Mouse (Mus musculus) liver, embryonic 14.5 days (tissue): Measurements from ENCODE around the gene Naa80.

ENCODE experiments used
- CTCF ChIP-seq: IDR thresholded peaks from 2 replicates; pipeline ENCODE4 v1.5.1; 2016; ENCODE audit warnings: antibody characterized with exemption, low read depth, control low read depth
- EP300 ChIP-seq: IDR thresholded peaks from 2 replicates; pipeline ENCODE4 v1.6.1; 2016; ENCODE audit warnings: antibody characterized with exemption, low read depth

DNA sequence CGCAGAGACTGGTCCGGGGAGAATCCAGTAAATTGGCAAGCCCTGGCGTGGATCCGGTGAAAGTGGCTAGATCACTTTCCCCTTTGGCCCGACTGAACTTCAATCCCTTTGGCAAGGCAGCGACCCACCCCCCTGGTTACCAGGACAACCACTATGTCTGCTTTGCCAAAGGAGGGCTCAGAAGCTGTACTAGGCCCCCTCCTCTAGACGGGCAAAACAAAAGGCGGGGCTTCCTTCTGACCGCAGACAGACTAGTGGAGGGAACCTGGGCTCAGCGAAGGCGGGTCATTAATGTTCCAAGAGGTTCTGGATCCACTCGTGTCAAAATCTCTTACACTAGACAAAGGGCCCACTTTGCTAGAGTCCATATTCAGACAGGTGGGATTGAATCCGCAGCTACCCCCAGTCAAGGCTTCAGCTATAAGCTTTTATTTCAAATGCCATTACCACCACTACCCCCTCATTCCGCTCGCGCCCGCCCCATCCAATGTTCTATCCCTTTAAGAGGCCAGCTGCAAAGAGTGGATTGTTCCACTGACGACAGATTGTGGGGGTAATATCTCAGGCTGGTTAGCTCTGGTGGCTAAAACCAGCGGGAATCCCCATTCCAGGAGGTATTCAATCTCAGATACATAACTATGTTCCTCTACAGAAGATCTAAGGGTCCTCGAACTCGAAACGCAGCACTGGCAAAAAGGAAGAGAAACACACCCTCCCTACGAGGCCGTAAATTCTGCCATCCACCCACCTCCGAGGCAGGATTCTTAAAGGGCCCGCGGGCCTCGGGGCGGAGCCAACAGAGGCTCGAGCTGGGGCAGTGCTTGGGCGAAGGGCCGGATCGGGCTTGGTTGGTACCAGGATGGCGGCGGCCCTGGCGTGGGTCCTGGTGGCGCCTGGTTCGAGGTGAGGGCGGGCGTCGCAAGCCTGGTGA, 10.1 kb upstream of the Naa80 start:
- TF ChIP-seq CTCF (no peak), EP300 (peak; percentile 57)
